ENCODE assay signal across 16 mouse cellular contexts in genomic region chr19:55422311-55423064, GRCm38 (mm10).
DNase-seq lines count a peak whose midpoint lies in the region; ATAC-seq lines count a peak whose summit lies in the region.
"Had no signal": no experiment of that assay in that cellular context is flagged by ENCODE, and none has a peak within 500 bp of the region (broad histone marks: within the 10 kb centered on the region; RNA-seq: fewer than 3 reads in every experiment).

No protein-coding gene starts in this region.

- H3K4me2 ChIP-seq in neural tube, embryonic 12.5 days (replicated peaks), result no peak overlapping the region
- no peak overlapping the region for H3K4me2 ChIP-seq in midbrain, embryonic 11.5 days
- H3K4me2 ChIP-seq: embryonic facial prominence, embryonic 15.5 days; heart, embryonic 12.5 days had no signal

- no peaks in the 10 kb centered on the region for H3K36me3 ChIP-seq in neural tube, embryonic 12.5 days
- H3K36me3 ChIP-seq in hindbrain, embryonic 10.5 days, result no peaks in the 10 kb centered on the region
- H3K36me3 ChIP-seq in midbrain, embryonic 11.5 days (ENCODE audit: control insufficient read depth, insufficient read depth, low read length), result no peaks in the 10 kb centered on the region
- H3K36me3 ChIP-seq: embryonic facial prominence, embryonic 15.5 days; heart, embryonic 12.5 days had no signal

- H3K9ac ChIP-seq in neural tube, embryonic 12.5 days, result no peak overlapping the region; the same call in 1 of the 2 replicates
- H3K9ac ChIP-seq in midbrain, embryonic 11.5 days (ENCODE audit: low read length), result peak overlapping the region; percentile 5; the same call in 1 of the 2 replicates
- H3K9ac ChIP-seq: embryonic facial prominence, embryonic 15.5 days; heart, embryonic 12.5 days; liver, embryonic 14.5 days had no signal

- peak; percentile 53; the same call in 1 of the 2 replicates for ATAC-seq in neural tube, embryonic 12.5 days (ENCODE audit: low FRiP score, low read depth)
- peak; percentile 77; the same call in 1 of the 2 replicates for ATAC-seq in midbrain, embryonic 11.5 days (ENCODE audit: low FRiP score)

- intact Hi-C loops in gastrocnemius, postnatal 14 days (cut with DNase I; ENCODE audit: low total_unique reads), result no loop called here

- no peaks in the 10 kb centered on the region for H3K27me3 ChIP-seq in neural tube, embryonic 12.5 days (replicated peaks)
- no peaks in the 10 kb centered on the region for H3K27me3 ChIP-seq in hindbrain, embryonic 10.5 days (ENCODE audit: insufficient read depth, poor library complexity, severe bottlenecking)
- H3K27me3 ChIP-seq in midbrain, embryonic 11.5 days (ENCODE audit: control insufficient read depth, insufficient read depth, low read length), result no peaks in the 10 kb centered on the region
- H3K27me3 ChIP-seq: embryonic facial prominence, embryonic 15.5 days; heart, embryonic 12.5 days had no signal

- no peak overlapping the region for H3K27ac ChIP-seq in neural tube, embryonic 12.5 days
- H3K27ac ChIP-seq in hindbrain, embryonic 10.5 days, result peak overlapping the region; percentile 77
- H3K27ac ChIP-seq in midbrain, embryonic 11.5 days (ENCODE audit: low read depth, low read length), result peak overlapping the region; percentile 35; the same call in 1 of the 2 replicates
- H3K27ac ChIP-seq: embryonic facial prominence, embryonic 15.5 days; liver, embryonic 14.5 days had no signal

- DNase-seq in neural tube, embryonic 10.5 days (ENCODE audit: extremely low spot score, low spot score), result no peak
- DNase-seq in hindbrain, embryonic 10.5 days (ENCODE audit: low spot score), result peak; percentile 34
- DNase-seq in midbrain, embryonic 11.5 days (ENCODE audit: low spot score, missing footprints), result peak; percentile 90
- DNase-seq in layer of hippocampus, postnatal 14 days (ENCODE audit: low spot score in 2 of 2), result no peak
- no peak for DNase-seq in heart, postnatal 4 days
- DNase-seq in gastrocnemius, postnatal 14 days, result no peak
- no peak for DNase-seq in layer of hippocampus, adult 18-20 months (ENCODE audit: low spot score in 2 of 2)
- DNase-seq: B cell, adult 2 months; cerebellum, adult 2 months; left cerebral cortex, postnatal 4 days; thymus, adult 2 months had no signal

- H3K4me1 ChIP-seq in neural tube, embryonic 12.5 days, result peaks cover 16% of the 10 kb centered on the region; the same call in 1 of the 2 replicates
- H3K4me1 ChIP-seq in hindbrain, embryonic 10.5 days (replicated peaks), result peaks cover 40% of the 10 kb centered on the region
- H3K4me1 ChIP-seq in midbrain, embryonic 11.5 days (ENCODE audit: control insufficient read depth, insufficient read depth, low read length), result peaks cover 19% of the 10 kb centered on the region
- H3K4me1 ChIP-seq: embryonic facial prominence, embryonic 15.5 days had no signal

- H3K4me3 ChIP-seq in neural tube, embryonic 12.5 days, result no peak overlapping the region
- no peak overlapping the region for H3K4me3 ChIP-seq in hindbrain, embryonic 10.5 days
- no peak overlapping the region for H3K4me3 ChIP-seq in midbrain, embryonic 11.5 days (ENCODE audit: low read depth, low read length)
- H3K4me3 ChIP-seq: embryonic facial prominence, embryonic 15.5 days; heart, embryonic 12.5 days; myocyte had no signal

- 49% methylated on average over 18 of the region's 18 CpGs for WGBS in neural tube, embryonic 12.5 days
- 49% methylated on average over 18 of the region's 18 CpGs for WGBS in hindbrain, embryonic 10.5 days
- WGBS in midbrain, embryonic 11.5 days, result 48% methylated on average over 18 of the region's 18 CpGs

- no peaks in the 10 kb centered on the region for H3K9me3 ChIP-seq in neural tube, embryonic 12.5 days
- H3K9me3 ChIP-seq in hindbrain, embryonic 10.5 days, result no peaks in the 10 kb centered on the region
- H3K9me3 ChIP-seq in midbrain, embryonic 11.5 days (ENCODE audit: control insufficient read depth, low read length), result no peaks in the 10 kb centered on the region
- H3K9me3 ChIP-seq: embryonic facial prominence, embryonic 15.5 days; heart, embryonic 12.5 days had no signal

Comparison
In these comparisons a context has a peak if more than half of its experiments do, and no peak if none do; other contexts are left out.
1. DNase-seq: peak in hindbrain, embryonic 10.5 days (single experiment) and midbrain, embryonic 11.5 days (single experiment); none in neural tube, embryonic 10.5 days (single experiment), layer of hippocampus, postnatal 14 days (0 of 2), heart, postnatal 4 days (single experiment), gastrocnemius, postnatal 14 days (single experiment) and layer of hippocampus, adult 18-20 months (0 of 2).